Mouse (Mus musculus) brain, embryonic 18.5 days (tissue): ENCODE data around the gene Ampd3.

Source experiments
- DNase-seq: peaks from one replicate; pipeline ENCODE4 v3.0.0-alpha.2; 2012; ENCODE audit warnings: low read depth, low spot score

The Ampd3 gene

GRCm38 (mm10) chr7:110768001-110768400 is at the start of gene Ampd3:
Ampd3 (plus strand) TSS chr7:110768206.
- no peak for DNase-seq

GRCm38 (mm10) chr7:110718505-110718904 is 49.5 kb upstream of the Ampd3 start:
- no peak for DNase-seq

- no peak for DNase-seq
These were observed 48.1 kb upstream of the Ampd3 start for GRCm38 (mm10) chr7:110719857-110720256.

- DNase-seq: no peak
These were observed 45.8 kb upstream of the Ampd3 start for GRCm38 (mm10) chr7:110722183-110722582.

GRCm38 (mm10) chr7:110727049-110727448 is 41.0 kb upstream of the Ampd3 start:
- DNase-seq: no peak

GRCm38 (mm10) chr7:110728876-110729275 is 39.1 kb upstream of the Ampd3 start:
- no peak for DNase-seq

GRCm38 (mm10) chr7:110729295-110729694 is 38.7 kb upstream of the Ampd3 start:
- no peak for DNase-seq

GRCm38 (mm10) chr7:110731091-110731967 is 36.7 kb upstream of the Ampd3 start:
- DNase-seq: no peak

- DNase-seq: no peak
These were observed 35.9 kb upstream of the Ampd3 start for GRCm38 (mm10) chr7:110732001-110732632.

GRCm38 (mm10) chr7:110736914-110737313 is 31.1 kb upstream of the Ampd3 start:
- no peak for DNase-seq

- DNase-seq: no peak
These were observed 28.2 kb upstream of the Ampd3 start for GRCm38 (mm10) chr7:110739764-110740163.

- DNase-seq: peak; percentile 57
These were observed 27.8 kb upstream of the Ampd3 start for GRCm38 (mm10) chr7:110740188-110740587.

- DNase-seq: no peak
These were observed 26.0 kb upstream of the Ampd3 start for GRCm38 (mm10) chr7:110742022-110742421.

- no peak for DNase-seq
These were observed 21.9 kb upstream of the Ampd3 start for GRCm38 (mm10) chr7:110746087-110746562.

GRCm38 (mm10) chr7:110746809-110747208 is 21.2 kb upstream of the Ampd3 start:
- no peak for DNase-seq

- no peak for DNase-seq
These were observed 17.2 kb upstream of the Ampd3 start for GRCm38 (mm10) chr7:110750834-110751233.

- DNase-seq: no peak
These were observed 16.4 kb upstream of the Ampd3 start for GRCm38 (mm10) chr7:110751634-110752033.

GRCm38 (mm10) chr7:110753310-110753709 is 14.7 kb upstream of the Ampd3 start:
- DNase-seq: no peak

GRCm38 (mm10) chr7:110753926-110754330 is 14.1 kb upstream of the Ampd3 start:
- DNase-seq: no peak

- DNase-seq: no peak
These were observed 11.6 kb upstream of the Ampd3 start for GRCm38 (mm10) chr7:110756440-110756839.

GRCm38 (mm10) chr7:110762605-110763180 is 5.3 kb upstream of the Ampd3 start:
- DNase-seq: no peak

- no peak for DNase-seq
These were observed 552 bp downstream of the Ampd3 start for GRCm38 (mm10) chr7:110768451-110769064.
